Mouse (Mus musculus) cerebellum, postnatal 14 days (tissue): Measurements from ENCODE around the gene Hk2.
"Not testable (repeated sequence)": the region's sequence is repeated elsewhere in the genome, so short reads cannot be mapped to it uniquely, and the experiment has no call there.

Experiments
- DNase-seq, 2 experiments: peaks; one replicate each; pipeline ENCODE4 v3.0.0; 2021; ENCODE audit warnings: mixed read lengths in 2 of 2

Gene Hk2

GRCm38 (mm10) chr6:82677629-82678028 is 96.6 kb downstream of the Hk2 start:
- not testable (repeated sequence) for DNase-seq
